Mouse (Mus musculus): ENCODE results near the gene Ddx28.

GRCm38 (mm10) chr8:105996359-105996758 lies 15.3 kb downstream of the Ddx28 start:
- no peak for TF ChIP-seq POLR2A (IDR thresholded peaks at IDR 0.05; ENCODE audit: borderline replicate concordance, low read depth, low read length)
- TF ChIP-seq CTCF (IDR thresholded peaks at IDR 0.05; ENCODE audit: low read depth, low read length): no peak
